Mouse (Mus musculus): ENCODE measurements around the gene Rars. TPM values are rescaled to one million over a fixed set of nuclear protein-coding genes. Genes with fewer than 3 reads are reported as not detected.
A peak's percentile ranks its signal among the peaks of the same experiment; 100 is the strongest.

Gene Rars
- polyA plus RNA-seq, 1 experiment: not detected

- Histone ChIP-seq H3K4me3 (ENCODE audit: insufficient read depth, low read depth, low read length) (no peak overlapping the region), H3K27ac (ENCODE audit: insufficient read depth, low read depth, low read length) (no peak overlapping the region), H3K4me1 (ENCODE audit: control insufficient read depth, insufficient read depth, low read length) (no peaks in the 10 kb centered on the region)
- WGBS: 46% methylated on average over 3 of the region's 3 CpGs
- TF ChIP-seq POLR2A (IDR thresholded peaks at IDR 0.05; ENCODE audit: insufficient read depth, low read depth, low read length) (no peak), CTCF (IDR thresholded peaks at IDR 0.05; ENCODE audit: insufficient read depth, low read depth, low read length) (no peak)
These were observed 50.3 kb downstream of the Rars start for GRCm38 (mm10) chr11:35784002-35784401.

- H3K4me3 ChIP-seq (ENCODE audit: insufficient read depth, low read depth, low read length): no peak overlapping the region
- 81% methylated on average over 5 of the region's 5 CpGs for WGBS
- TF ChIP-seq POLR2A (IDR thresholded peaks at IDR 0.05; ENCODE audit: insufficient read depth, low read depth, low read length) (no peak), CTCF (IDR thresholded peaks at IDR 0.05; ENCODE audit: insufficient read depth, low read depth, low read length) (no peak)
- H3K27ac ChIP-seq (ENCODE audit: insufficient read depth, low read depth, low read length): no peak overlapping the region
- no peaks in the 10 kb centered on the region for H3K4me1 ChIP-seq (ENCODE audit: control insufficient read depth, insufficient read depth, low read length)
These were observed 51.3 kb downstream of the Rars start for GRCm38 (mm10) chr11:35783038-35783437.

DNA sequence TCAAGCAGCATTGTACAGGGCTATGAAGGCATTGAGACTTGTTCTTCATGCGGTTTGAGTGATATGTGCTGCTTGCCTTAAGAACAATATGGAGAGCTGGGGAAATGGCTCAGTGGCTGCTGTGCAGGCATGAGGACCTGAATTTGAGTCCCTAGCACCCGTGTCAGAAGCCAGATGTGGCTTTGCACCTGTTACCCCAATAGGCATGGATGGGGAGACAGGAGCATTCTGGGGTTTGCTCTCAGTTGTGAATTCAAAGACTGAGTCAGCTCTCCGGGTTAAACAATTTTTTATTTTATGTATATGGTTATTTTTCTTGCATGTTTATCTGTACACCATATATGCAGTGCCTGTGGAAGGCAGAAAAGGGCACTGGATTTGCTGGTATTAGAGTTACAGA lies 51.9 kb downstream of the Rars start:
- Histone ChIP-seq H3K4me1 (ENCODE audit: control insufficient read depth, insufficient read depth, low read length) (no peaks in the 10 kb centered on the region), H3K27ac (ENCODE audit: insufficient read depth, low read depth, low read length) (no peak overlapping the region), H3K4me3 (ENCODE audit: insufficient read depth, low read depth, low read length) (no peak overlapping the region)
- TF ChIP-seq POLR2A (IDR thresholded peaks at IDR 0.05; ENCODE audit: insufficient read depth, low read depth, low read length) (no peak), CTCF (IDR thresholded peaks at IDR 0.05; ENCODE audit: insufficient read depth, low read depth, low read length) (no peak)
- 95% methylated on average over 3 of the region's 3 CpGs for WGBS

- Histone ChIP-seq H3K27ac (ENCODE audit: insufficient read depth, low read depth, low read length) (no peak overlapping the region), H3K4me3 (ENCODE audit: insufficient read depth, low read depth, low read length) (no peak overlapping the region), H3K4me1 (ENCODE audit: control insufficient read depth, insufficient read depth, low read length) (no peaks in the 10 kb centered on the region)
- TF ChIP-seq POLR2A (IDR thresholded peaks at IDR 0.05; ENCODE audit: insufficient read depth, low read depth, low read length): no peak
- TF ChIP-seq CTCF (IDR thresholded peaks at IDR 0.05; ENCODE audit: insufficient read depth, low read depth, low read length): no peak
- WGBS: 67% methylated on average over 3 of the region's 3 CpGs
These were observed 54.0 kb downstream of the Rars start for GRCm38 (mm10) chr11:35780336-35780735.

- Histone ChIP-seq H3K4me1 (ENCODE audit: control insufficient read depth, insufficient read depth, low read length) (no peaks in the 10 kb centered on the region), H3K27ac (ENCODE audit: insufficient read depth, low read depth, low read length) (no peak overlapping the region), H3K4me3 (ENCODE audit: insufficient read depth, low read depth, low read length) (no peak overlapping the region)
- 95% methylated on average over 3 of the region's 3 CpGs for WGBS
- TF ChIP-seq POLR2A (IDR thresholded peaks at IDR 0.05; ENCODE audit: insufficient read depth, low read depth, low read length) (no peak), CTCF (IDR thresholded peaks at IDR 0.05; ENCODE audit: insufficient read depth, low read depth, low read length) (no peak)
These were observed 57.9 kb downstream of the Rars start for GRCm38 (mm10) chr11:35776452-35776851.

- Histone ChIP-seq H3K27ac (ENCODE audit: insufficient read depth, low read depth, low read length) (no peak overlapping the region), H3K4me1 (ENCODE audit: control insufficient read depth, insufficient read depth, low read length) (no peaks in the 10 kb centered on the region), H3K4me3 (ENCODE audit: insufficient read depth, low read depth, low read length) (no peak overlapping the region)
- no peak for TF ChIP-seq POLR2A (IDR thresholded peaks at IDR 0.05; ENCODE audit: insufficient read depth, low read depth, low read length)
- no peak for TF ChIP-seq CTCF (IDR thresholded peaks at IDR 0.05; ENCODE audit: insufficient read depth, low read depth, low read length)
- 83% methylated on average over 3 of the region's 3 CpGs for WGBS
These were observed 58.7 kb downstream of the Rars start for GRCm38 (mm10) chr11:35775606-35776005.

GRCm38 (mm10) chr11:35770741-35771504 lies 63.4 kb downstream of the Rars start:
- TF ChIP-seq POLR2A (IDR thresholded peaks at IDR 0.05; ENCODE audit: insufficient read depth, low read depth, low read length) (no peak), CTCF (IDR thresholded peaks at IDR 0.05; ENCODE audit: insufficient read depth, low read depth, low read length) (no peak)
- no peaks in the 10 kb centered on the region for H3K4me1 ChIP-seq (ENCODE audit: control insufficient read depth, insufficient read depth, low read length)
- H3K27ac ChIP-seq (ENCODE audit: insufficient read depth, low read depth, low read length): no peak overlapping the region
- WGBS: 52% methylated on average over 9 of the region's 9 CpGs
- H3K4me3 ChIP-seq (ENCODE audit: insufficient read depth, low read depth, low read length): no peak overlapping the region

- H3K4me1 ChIP-seq (ENCODE audit: control insufficient read depth, insufficient read depth, low read length): no peaks in the 10 kb centered on the region
- peak overlapping the region; percentile 65 for H3K4me3 ChIP-seq (ENCODE audit: insufficient read depth, low read depth, low read length)
- WGBS: under 1% methylated on average over 41 of the region's 41 CpGs
- peak overlapping the region; percentile 62 for H3K27ac ChIP-seq (ENCODE audit: insufficient read depth, low read depth, low read length)
- no peak for TF ChIP-seq CTCF (IDR thresholded peaks at IDR 0.05; ENCODE audit: insufficient read depth, low read depth, low read length)
- peak; percentile 48; the same call in 1 of the 2 replicates for TF ChIP-seq POLR2A (IDR thresholded peaks at IDR 0.05; ENCODE audit: insufficient read depth, low read depth, low read length)
These were observed 64.4 kb downstream of the Rars start for GRCm38 (mm10) chr11:35769746-35770437.

GRCm38 (mm10) chr11:35769188-35769745 lies 65.0 kb downstream of the Rars start, which contains the start of gene Pank3:
Gene Pank3, plus strand, starts transcription at chr11:35769484.
- no peaks in the 10 kb centered on the region for H3K4me1 ChIP-seq (ENCODE audit: control insufficient read depth, insufficient read depth, low read length)
- WGBS: under 1% methylated on average over 50 of the region's 50 CpGs
- H3K4me3 ChIP-seq (ENCODE audit: insufficient read depth, low read depth, low read length): peak within 1 kb of the TSS; percentile 65
- 0 out of 2 replicates have a peak, but pooled peaks have one; percentile 45 for TF ChIP-seq POLR2A (IDR thresholded peaks at IDR 0.05; ENCODE audit: insufficient read depth, low read depth, low read length)
- TF ChIP-seq CTCF (IDR thresholded peaks at IDR 0.05; ENCODE audit: insufficient read depth, low read depth, low read length): no peak
- H3K27ac ChIP-seq (ENCODE audit: insufficient read depth, low read depth, low read length): peak within 1 kb of the TSS; percentile 72

Measured in olfactory bulb, adult 2 months (tissue).